ENCODE assay signal across 8 mouse cellular contexts in the genomic region with DNA sequence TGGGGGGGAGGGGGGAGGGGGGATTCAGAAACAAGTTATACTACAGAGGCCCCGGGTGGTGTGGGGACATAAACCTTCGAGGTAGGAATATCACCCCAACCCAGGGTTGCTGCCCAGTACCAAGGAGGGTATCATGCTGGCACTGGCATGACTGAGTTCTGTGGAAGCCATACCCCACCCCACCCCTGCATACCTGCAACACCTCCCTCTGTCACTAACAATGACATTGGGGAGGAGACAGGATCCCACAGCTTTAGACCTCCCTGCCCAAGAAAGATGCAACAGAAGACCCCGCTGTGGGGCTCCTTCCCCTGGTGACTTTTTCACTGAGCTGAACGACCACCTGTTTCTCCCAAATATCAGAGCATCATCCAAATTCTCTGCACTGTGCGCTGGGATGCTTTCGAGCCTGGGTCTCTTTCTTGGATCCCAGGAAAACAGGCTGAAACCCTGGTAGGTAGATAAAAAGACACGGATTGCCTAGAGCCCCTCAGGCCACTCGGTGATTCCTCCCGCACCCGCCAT.
DNase-seq lines count a peak whose midpoint lies in the region; ATAC-seq lines count a peak whose summit lies in the region.
"Had no signal": no experiment of that assay in that cellular context is flagged by ENCODE, and none has a peak within 500 bp of the region (broad histone marks: within the 10 kb centered on the region; RNA-seq: fewer than 3 reads in every experiment).

No protein-coding gene starts in this region.

- no peaks in the 10 kb centered on the region for H3K27me3 ChIP-seq in lung, embryonic 15.5 days
- H3K27me3 ChIP-seq in forebrain, embryonic 16.5 days (replicated peaks; ENCODE audit: control insufficient read depth, insufficient read depth, low read length) = no peaks in the 10 kb centered on the region
- H3K27me3 ChIP-seq in limb, embryonic 13.5 days = no peaks in the 10 kb centered on the region
- H3K27me3 ChIP-seq in stomach, embryonic 15.5 days (replicated peaks) = no peaks in the 10 kb centered on the region

- 22% methylated on average over 10 of the region's 10 CpGs for WGBS in lung, embryonic 15.5 days
- WGBS in forebrain, embryonic 16.5 days = 12% methylated on average over 10 of the region's 10 CpGs
- 15% methylated on average over 10 of the region's 10 CpGs for WGBS in limb, embryonic 13.5 days
- WGBS in stomach, embryonic 15.5 days = 21% methylated on average over 10 of the region's 10 CpGs

- peak overlapping the region; percentile 34 for H3K4me3 ChIP-seq in lung, embryonic 15.5 days
- H3K4me3 ChIP-seq in forebrain, embryonic 16.5 days (replicated peaks; ENCODE audit: low read length) = peak overlapping the region; percentile 38
- H3K4me3 ChIP-seq in limb, embryonic 13.5 days = peak overlapping the region; percentile 29
- peak overlapping the region; percentile 40 for H3K4me3 ChIP-seq in stomach, embryonic 15.5 days (replicated peaks)

- H3K36me3 ChIP-seq in lung, embryonic 15.5 days = no peaks in the 10 kb centered on the region
- H3K36me3 ChIP-seq in forebrain, embryonic 16.5 days (ENCODE audit: control insufficient read depth, insufficient read depth) = no peaks in the 10 kb centered on the region
- no peaks in the 10 kb centered on the region for H3K36me3 ChIP-seq in limb, embryonic 13.5 days
- H3K36me3 ChIP-seq in stomach, embryonic 15.5 days = no peaks in the 10 kb centered on the region

- peak overlapping the region; percentile 96 for H3K27ac ChIP-seq in lung, embryonic 15.5 days
- peak overlapping the region; percentile 99 for H3K27ac ChIP-seq in forebrain, embryonic 16.5 days (ENCODE audit: low read length)
- H3K27ac ChIP-seq in limb, embryonic 13.5 days = peak overlapping the region; percentile 98
- H3K27ac ChIP-seq in stomach, embryonic 15.5 days = peak overlapping the region; percentile 88

- peak overlapping the region; percentile 52 for H3K9ac ChIP-seq in lung, embryonic 15.5 days
- H3K9ac ChIP-seq in forebrain, embryonic 16.5 days (replicated peaks; ENCODE audit: low read depth, low read length) = peak overlapping the region; percentile 79
- peak overlapping the region; percentile 68 for H3K9ac ChIP-seq in limb, embryonic 13.5 days
- H3K9ac ChIP-seq in stomach, embryonic 15.5 days = no peak overlapping the region

- ATAC-seq in lung, embryonic 15.5 days (ENCODE audit: borderline replicate concordance, extremely low read depth, low FRiP score, low TSS enrichment) = no peak
- ATAC-seq in forebrain, embryonic 16.5 days = no peak
- no peak for ATAC-seq in limb, embryonic 13.5 days (ENCODE audit: low FRiP score, low read depth)
- no peak for ATAC-seq in stomach, embryonic 15.5 days (ENCODE audit: insufficient read depth, low FRiP score, low read depth)
- ATAC-seq in megakaryocyte-erythroid progenitor cell, adult 5-6 weeks (replicated peaks; ENCODE audit: low FRiP score, low TSS enrichment, poor library complexity, severe bottlenecking) = no peak

- no peak for DNase-seq in lung, postnatal 4 days
- DNase-seq in urinary bladder, postnatal 36 days (ENCODE audit: low spot score in 2 of 2) = no peak
- DNase-seq: cerebellum, adult 11 months had no signal

- H3K4me2 ChIP-seq in lung, embryonic 15.5 days = peak overlapping the region; percentile 80
- peak overlapping the region; percentile 84 for H3K4me2 ChIP-seq in forebrain, embryonic 16.5 days (ENCODE audit: low read length)
- peak overlapping the region; percentile 64 for H3K4me2 ChIP-seq in limb, embryonic 13.5 days (replicated peaks)
- H3K4me2 ChIP-seq in stomach, embryonic 15.5 days = peak overlapping the region; percentile 87

- H3K4me1 ChIP-seq in lung, embryonic 15.5 days = peaks cover 37% of the 10 kb centered on the region
- peaks cover 44% of the 10 kb centered on the region for H3K4me1 ChIP-seq in forebrain, embryonic 16.5 days (replicated peaks; ENCODE audit: control insufficient read depth, insufficient read depth, low read length)
- H3K4me1 ChIP-seq in limb, embryonic 13.5 days = peaks cover 72% of the 10 kb centered on the region
- H3K4me1 ChIP-seq in stomach, embryonic 15.5 days = peaks cover 33% of the 10 kb centered on the region

- H3K9me3 ChIP-seq in lung, embryonic 15.5 days = no peaks in the 10 kb centered on the region
- H3K9me3 ChIP-seq in forebrain, embryonic 16.5 days (ENCODE audit: control insufficient read depth, low read length) = no peaks in the 10 kb centered on the region
- no peaks in the 10 kb centered on the region for H3K9me3 ChIP-seq in limb, embryonic 13.5 days
- H3K9me3 ChIP-seq in stomach, embryonic 15.5 days = no peaks in the 10 kb centered on the region
